Mouse (Mus musculus) urinary bladder, adult 18-20 months (tissue): ENCODE results near the gene Gm21887.
A peak's percentile ranks its signal among the peaks of the same experiment; 100 is the strongest.
"Not testable (repeated sequence)": the region's sequence is repeated elsewhere in the genome, so short reads cannot be mapped to it uniquely, and the experiment has no call there.

ENCODE experiments used
- DNase-seq, 2 experiments: peaks; one replicate each; pipeline ENCODE4 v3.0.0; 2022; ENCODE audit warnings: low spot score in 2 of 2, mixed read lengths in 2 of 2

The Gm21887 gene

DNA sequence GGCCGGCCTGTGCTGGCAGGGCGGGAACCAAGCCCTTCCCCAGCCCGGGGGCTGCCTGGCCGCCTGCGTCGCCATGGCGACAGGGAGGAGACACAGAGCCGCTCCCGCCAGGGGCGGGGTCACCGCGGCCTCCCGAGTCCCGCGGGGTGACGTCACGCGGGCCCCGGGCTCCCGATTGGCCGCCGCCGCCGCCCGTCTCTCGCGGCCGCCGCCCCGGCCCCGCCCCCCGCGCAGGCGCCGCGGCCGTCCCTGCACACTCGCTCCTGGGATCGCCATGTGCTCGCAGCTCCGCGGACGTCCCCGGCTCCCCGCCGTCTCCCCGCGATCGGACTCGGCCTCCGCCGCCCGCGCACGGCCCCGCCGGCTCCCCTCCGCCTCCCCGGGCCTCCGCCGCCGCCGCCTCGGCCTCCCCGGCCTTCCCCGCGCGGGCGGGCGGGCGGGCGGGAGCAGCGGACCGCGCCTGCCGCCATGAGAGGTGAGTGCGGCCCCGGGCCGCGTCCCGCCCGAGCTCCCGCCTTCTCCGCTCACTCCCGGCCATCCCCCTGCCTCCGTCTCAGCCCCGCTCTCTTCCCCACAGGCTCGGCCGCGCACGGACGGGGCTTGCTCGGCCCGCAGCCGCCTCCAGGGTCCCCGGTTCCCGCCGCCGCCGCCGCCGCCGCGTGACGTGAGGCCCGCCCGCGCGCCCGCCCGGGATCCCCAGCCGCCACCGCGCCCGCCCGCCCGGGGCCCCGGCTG is at the start of gene Gm21887:
TSS of gene Gm21887 (plus strand) at position 644 of the 735 bp plus-strand sequence.
- DNase-seq: peak; percentile 90 to 100

- no peak for DNase-seq
These were observed 40.1 kb upstream of the Gm21887 start for GRCm38 (mm10) chrX:169969337-169969736.

DNA sequence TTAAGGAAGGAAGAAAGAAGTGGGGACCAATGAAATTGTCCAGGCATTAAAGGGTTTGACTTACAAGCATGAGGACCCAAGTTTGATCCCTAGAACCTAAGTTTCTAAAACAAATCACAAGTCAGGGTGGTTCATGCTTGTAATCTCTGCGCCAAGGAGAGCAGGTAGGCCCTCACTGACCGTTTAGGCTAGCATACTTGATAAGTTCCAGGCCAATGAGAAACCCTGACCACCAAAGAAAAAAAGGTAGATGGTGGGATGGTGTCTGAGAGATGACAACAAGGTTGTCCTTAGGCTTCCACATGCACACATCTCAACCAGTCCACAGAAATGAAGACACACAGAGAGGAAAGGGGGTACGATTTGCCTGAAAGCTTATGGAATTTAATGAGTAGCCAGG is 39.7 kb upstream of the Gm21887 start:
- peak in 1 of 2 experiments; percentile 0 for DNase-seq

DNA sequence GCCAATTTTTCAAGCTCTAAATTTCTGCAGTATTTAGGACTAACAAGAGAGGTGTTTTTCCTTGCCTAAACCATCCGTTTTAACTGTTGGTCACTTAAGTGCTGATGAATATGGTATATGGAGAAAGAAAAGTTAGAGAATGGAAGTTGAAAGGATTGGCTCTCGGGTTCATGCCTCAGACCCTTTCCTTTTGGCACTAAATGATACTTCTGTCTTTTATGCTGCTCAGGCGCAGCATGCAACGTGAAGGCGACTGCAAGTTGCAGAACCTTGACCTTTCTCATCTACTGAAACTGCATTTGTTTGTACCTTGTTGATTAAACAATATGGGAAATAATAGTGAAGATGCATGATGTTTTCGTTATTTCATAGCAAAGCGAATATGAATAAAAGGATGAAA is 38.9 kb upstream of the Gm21887 start:
- DNase-seq: peak in 1 of 2 experiments; percentile 0

- DNase-seq: peak in 1 of 2 experiments; percentile 0
These were observed 37.9 kb upstream of the Gm21887 start for GRCm38 (mm10) chrX:169971562-169971961.

GRCm38 (mm10) chrX:169972131-169972530 is 37.3 kb upstream of the Gm21887 start:
- peak in 1 of 2 experiments; percentile 0 for DNase-seq

DNA sequence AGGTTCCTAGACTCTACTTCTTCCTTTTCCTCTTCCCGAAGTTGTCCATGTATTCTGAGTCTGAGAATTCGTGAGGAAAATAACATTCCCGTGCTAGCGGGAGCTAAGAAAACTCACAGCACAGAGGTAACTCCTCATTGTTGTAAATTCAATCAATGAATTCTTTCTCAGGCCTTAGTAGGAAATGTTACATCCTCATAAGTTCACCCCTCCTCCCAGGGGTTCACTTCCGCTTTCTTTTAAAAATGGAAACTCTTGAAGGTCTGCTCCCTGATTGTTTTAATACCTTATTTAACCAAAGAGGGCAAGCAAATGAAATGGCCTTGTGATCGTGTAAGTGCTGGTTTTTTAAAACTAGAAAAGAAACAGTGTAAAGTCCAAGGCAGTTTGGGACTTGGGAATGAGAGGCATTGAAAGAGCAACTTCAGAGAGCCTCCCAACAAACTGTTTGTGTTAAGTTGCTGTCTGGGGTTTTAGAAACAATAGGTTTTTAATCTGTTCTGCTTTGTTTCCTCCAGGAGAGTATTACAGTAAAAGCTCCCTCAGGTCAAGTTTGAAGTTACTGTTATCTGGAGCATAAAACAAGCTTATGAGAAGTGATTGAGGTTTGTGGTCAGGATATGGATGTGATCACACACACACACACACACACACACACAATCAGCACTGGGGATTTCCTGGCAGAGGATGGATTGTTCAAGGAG is 36.5 kb upstream of the Gm21887 start:
- DNase-seq: peak in 1 of 2 experiments; percentile 44

GRCm38 (mm10) chrX:169973806-169974205 is 35.7 kb upstream of the Gm21887 start:
- peak in 1 of 2 experiments; percentile 16 for DNase-seq

- DNase-seq: peak in 1 of 2 experiments; percentile 25
These were observed 35.0 kb upstream of the Gm21887 start for GRCm38 (mm10) chrX:169974456-169974855.

DNA sequence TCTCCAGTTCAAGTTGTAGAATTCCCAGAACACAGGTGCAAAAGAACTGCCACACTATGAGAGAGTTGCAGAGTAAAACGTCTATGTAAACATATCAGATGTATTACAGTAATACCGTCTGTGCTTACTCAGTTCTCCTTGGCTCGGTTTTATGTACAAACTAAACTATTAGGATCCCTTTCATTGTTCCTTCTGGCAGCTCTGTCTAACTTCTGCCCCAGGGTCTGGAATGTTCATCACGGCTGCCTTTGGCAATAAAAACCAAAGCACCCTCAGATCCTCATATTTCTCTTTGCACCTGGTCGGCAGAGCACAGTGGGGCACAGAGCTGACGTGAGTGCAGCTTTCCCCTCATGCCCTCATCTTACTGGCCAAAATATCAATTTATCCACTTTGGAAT is 34.5 kb upstream of the Gm21887 start:
- peak in 1 of 2 experiments; percentile 27 for DNase-seq

GRCm38 (mm10) chrX:169975681-169976131 is 33.8 kb upstream of the Gm21887 start:
- peak in 1 of 2 experiments; percentile 52 for DNase-seq

DNA sequence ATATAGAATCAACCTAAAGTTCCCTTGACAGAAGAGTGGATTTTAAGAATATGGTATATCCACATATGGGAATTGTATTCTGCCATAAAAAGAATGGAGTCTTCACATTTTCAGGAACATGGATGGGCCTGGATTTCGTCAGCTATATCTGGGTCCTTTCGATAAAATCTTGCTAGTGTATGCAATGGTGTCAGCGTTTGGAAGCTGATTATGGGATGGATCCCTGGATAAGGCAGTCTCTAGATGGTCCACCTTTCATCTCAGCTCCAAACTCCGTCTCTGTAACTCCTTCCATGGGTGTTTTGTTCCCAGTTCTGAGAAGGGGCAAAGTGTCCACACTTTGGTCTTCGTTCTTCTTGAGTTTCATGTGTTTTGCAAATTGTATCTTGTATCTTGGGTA is 33.1 kb upstream of the Gm21887 start:
- peak in 1 of 2 experiments; percentile 6 for DNase-seq

DNA sequence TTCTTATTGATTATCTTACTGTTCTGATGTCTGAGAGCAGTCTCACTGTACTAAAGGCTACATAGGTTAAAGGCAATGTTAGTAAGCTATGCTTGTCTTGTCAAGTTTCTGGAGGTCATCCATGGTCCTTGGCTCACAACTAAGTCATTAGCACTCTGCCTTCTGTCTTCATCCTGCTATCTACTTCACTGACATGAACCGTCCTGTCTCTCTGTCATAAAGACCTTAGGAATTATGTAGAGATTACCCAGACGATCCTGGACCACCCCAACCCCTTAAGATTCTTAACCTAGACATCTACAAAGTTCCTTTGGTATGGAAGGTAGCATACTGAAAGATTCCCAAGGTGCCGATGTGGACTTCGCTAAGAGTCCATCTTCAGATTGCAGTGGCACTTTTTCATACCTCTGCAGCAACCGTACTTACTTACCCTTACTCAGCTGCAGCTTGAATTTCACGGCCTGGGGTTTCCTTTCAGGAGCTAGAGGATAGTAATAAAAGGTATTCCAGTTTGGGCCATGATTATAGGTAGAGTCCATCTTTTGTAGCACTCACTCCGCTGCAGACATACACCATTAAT is 31.5 kb upstream of the Gm21887 start:
- not testable (repeated sequence) for DNase-seq

DNA sequence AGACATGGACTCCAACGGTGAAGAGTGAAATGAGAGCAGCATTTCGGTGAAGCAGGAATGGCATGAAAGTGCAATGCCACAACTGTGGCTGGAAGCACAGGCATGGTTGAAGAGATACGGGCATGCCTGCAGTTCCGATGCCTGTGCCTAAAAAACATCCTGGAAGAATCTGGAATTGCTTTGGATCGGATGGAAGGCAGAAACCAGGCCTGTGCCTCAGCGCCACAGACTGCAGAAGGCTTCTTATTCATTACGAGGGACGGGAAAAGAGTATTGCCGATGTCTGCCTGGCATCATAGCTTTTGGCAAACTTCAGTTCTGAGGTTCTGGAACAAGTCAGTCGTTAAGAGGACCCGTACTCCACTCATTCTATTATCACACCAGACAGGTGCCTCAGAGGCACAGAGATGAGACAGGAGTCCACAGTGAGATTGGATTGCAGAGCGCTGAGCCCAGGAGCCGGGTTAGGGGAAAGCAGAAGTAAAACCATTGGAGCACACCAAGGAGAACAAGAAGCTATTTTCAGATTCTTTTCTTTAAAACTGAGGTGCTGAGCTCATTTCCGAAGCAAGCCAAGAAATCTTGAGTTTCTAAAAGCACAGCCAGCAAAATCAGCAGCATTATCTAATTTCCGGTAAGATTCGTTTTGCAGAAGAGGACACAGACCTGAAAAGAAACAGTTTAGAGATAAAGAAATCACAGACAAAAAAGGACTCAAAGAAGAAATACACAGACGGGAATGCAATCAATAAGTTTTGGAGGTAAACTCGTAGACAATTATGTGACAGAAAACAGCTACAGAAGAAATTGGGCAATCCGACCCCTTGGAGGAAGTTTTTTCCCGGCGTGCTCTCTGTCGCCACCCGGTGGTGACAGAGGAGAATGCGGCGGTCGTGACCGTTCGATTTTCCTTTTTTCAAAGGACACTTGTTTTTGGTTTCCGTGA is 30.8 kb upstream of the Gm21887 start:
- peak in 1 of 2 experiments; percentile 87 for DNase-seq

DNA sequence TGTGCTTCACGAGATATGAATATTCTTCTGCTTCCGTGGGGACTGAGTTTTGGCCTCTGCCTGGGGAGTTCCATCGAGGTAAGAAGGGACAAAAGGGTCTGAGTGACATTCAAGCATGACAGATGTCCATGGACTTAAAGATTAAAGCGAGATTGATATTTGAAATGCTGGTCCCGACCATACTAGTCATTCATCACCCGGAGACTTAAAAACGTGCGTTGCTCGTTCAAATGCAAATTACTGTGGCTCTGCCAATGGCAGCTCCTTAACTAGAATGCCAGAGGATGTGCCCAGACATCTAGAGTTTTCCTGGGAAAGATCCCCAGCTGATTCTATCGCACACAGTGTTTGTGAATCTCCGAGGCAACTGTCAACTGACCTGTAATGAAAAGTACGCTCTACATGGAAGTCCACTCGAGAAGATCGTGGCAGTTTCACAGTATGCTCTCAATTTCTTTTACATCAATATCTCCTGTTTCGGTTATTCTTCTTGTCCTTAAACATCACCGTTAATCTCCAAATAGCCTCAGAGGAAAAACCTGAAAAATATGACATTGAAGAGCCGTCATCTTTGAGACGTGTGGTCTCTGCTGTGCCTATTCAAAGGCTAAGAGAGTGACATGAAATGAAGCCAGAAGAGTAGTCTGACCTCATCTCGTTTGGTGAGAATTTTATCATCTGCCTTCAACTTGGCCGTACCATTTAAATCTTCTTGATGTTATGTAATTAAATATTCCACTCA is 29.8 kb upstream of the Gm21887 start:
- peak in 1 of 2 experiments; percentile 61 for DNase-seq

DNA sequence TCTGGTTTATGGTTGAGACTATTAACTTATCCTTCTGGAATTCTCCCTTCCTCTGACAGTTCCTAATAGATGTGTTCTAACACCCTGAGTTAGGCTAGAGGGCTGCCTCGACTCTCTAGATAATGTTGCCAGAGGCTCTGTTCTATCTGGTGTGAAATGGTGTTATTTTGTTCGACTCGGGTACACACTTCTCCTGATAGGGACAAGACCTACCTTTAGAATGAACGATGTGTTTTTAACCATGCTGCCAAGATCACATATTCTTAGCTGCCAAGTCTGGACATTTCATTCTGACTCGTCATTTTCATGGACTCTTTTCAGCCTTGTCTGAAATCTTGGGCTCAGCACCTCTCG is 29.3 kb upstream of the Gm21887 start:
- DNase-seq: peak in 1 of 2 experiments; percentile 47

DNA sequence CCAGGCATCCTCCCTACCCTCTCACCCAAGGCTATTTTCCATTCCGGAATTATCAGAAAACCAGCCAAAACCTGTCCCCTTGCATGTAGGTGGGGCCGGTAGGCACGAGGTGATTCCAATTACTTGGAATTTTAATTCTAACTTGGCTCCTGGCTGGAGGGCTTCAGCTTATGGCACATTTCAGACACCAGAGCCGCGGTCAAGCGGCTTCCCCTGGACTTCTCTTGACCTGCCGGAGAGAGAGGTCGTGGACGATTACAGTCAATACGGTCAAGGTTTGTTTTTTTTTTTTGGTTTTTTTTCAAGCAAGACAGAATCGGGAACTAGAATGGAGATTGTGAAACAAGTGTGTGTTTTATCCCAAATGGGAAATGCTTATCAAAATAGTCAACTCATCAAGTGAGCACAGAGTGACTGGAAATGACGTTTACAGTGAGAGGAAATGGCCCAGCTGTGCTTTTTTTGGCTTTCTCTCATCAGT is 28.6 kb upstream of the Gm21887 start:
- peak in 1 of 2 experiments; percentile 57 for DNase-seq

DNA sequence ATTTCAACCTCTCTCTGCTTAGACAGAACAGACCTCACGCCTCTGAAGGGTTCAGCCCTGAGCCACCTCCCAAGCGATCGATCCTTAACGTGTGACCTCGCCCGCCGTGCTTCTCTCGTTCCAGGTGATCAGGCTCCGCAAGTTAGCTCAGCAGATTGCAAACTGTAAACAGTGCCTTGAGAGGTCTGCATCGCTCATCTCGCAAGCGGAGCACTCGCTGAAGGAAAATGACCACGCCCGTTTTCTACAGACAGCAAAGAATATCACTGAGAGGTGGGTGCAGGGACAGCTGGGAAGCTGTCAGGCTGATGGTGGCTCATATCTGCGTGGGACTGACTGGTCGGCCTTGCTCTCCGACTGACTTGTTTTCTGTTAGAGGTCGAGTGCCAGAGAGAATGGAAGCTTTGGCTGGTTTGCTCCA is 27.7 kb upstream of the Gm21887 start:
- DNase-seq: peak in 1 of 2 experiments; percentile 89

DNA sequence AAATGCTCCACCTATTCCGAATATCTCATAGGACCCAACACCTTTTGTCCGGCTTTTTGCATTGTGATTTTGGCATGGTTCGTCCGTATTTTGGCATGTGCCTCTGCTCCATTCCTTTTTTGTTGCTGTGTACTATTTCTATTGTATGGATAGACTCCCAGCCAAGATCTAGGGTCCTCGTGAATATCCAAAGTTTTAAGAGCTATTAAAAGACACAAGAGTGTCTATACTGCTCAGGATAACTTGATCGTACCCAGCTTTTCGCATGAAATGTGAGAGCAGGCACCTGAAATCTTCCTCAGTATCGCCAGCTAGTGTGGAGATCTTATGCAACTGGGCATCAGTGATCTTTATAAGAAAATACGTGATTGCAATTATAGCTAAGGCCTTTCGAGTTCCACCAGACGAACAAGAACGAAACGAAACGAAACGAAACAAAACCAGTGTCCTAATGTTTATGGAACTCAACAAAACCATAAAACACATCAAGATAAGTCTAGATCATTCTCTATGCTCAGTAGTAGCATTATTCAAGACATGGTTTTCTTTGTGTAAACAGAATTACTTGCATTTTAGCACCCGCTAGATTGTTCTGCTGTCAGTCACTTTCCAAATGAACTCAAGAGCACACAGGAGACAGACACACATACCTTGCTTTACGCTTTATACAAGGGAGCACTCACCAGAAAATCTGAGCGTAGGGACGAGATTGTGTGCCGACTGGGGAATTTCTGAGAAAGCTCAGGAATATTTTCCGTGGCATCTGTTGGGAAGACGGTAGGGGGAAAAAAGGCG is 26.7 kb upstream of the Gm21887 start:
- peak in 1 of 2 experiments; percentile 26 for DNase-seq
